Mouse (Mus musculus): Measurements from ENCODE around the gene Zbtb43.

Gene Zbtb43

DNA sequence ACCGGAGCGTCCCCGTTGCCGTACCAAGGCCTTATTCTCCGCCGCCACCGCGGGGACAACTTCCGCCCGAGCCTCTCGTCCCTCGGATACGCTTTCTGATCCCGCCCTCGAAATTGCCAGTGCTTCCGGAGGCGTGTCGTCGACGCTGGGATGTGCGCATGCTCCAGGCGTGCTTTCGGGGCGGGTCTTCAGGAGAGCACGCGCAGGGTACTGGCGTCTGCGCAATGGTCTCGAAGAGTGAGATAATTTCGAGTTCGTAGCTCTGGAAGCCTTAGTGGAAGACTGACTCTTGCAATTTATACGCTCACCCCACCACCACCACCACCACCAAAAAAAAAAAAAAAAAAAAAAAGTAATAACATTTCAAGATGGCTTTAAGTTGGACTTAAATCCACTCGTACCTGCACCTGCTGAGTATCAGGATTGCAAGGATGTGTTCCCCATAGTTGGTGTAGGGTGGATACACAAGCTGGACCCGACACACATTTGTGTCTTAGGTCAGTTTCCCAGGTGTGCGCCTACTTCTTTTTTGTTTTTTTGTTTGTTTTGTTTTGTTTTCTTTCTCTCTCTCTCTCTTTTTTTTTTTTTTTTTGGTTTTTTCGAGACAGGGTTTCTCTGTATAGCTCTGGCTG, at the start of gene Zbtb43:
Zbtb43 (minus strand) TSS at position 94 of the 632 bp plus-strand sequence.
- DNase-seq (ENCODE audit: low spot score in 2 of 2) = peak; percentile 94 to 96

DNA sequence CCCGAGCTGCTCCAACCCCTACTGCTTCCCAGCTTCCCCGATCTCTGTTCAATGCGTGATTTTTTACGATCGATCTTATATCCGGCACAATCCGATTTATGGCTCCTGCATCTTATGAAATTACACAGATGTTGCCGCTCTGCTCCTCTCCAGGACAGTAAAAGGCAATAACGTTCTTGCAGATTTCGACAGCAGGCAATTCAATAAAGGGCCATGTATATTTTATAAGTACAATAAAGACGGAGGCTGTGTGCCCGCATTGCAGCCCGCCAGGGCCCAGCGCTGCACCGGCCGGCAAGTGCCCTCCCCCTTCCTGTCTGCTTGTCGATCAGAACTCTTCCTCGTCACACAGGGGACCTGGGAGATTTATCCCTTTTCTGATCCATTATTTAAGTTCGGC, 47.5 kb upstream of the Zbtb43 start:
- no peak for DNase-seq (ENCODE audit: low spot score in 2 of 2)

DNA sequence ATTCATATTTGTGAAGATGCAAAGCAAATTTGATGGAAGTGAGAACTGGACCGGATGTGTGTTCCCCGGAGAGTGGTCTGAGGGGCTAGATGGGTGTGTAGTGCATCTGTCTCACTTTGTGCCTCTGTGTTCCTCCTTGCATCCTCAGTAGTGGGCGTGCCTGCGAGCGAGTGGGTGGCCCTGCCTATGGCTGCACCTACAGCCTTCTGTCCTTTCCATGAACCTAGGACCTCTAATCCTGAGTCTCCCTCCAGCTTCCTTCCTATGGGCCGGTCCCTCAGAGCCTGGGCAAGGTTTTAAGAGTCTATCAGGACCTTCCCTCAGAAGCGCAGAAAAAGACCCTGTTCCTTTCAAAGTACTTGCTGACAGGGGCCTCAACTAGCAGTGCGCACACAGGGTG, 47.1 kb upstream of the Zbtb43 start:
- DNase-seq (ENCODE audit: low spot score in 2 of 2) = no peak

DNA sequence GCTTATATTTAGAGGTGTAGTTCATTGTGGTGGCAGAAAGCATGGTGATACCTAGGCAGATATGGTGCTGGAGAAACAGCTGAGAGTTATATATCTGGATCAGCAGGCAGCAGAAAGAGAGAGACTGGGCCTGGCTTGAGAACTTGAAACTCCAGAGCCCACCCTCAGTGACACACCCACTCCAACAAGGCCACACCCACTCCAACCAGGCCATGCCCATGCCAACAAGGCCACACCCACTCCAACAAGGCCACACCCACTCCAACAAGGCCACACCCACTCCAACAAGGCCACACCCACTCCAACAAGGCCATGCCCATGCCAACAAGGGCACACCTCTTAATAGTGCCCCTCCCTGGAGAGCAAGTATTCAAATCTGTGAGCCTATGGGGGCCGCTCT, 42.4 kb upstream of the Zbtb43 start:
- DNase-seq (ENCODE audit: low spot score in 2 of 2) = no peak

GRCm38 (mm10) chr2:33502602-33503001, 34.2 kb upstream of the Zbtb43 start:
- no peak for DNase-seq (ENCODE audit: low spot score in 2 of 2)

- no peak for DNase-seq (ENCODE audit: low spot score in 2 of 2)
Measured at GRCm38 (mm10) chr2:33498280-33498679, 29.9 kb upstream of the Zbtb43 start.

DNA sequence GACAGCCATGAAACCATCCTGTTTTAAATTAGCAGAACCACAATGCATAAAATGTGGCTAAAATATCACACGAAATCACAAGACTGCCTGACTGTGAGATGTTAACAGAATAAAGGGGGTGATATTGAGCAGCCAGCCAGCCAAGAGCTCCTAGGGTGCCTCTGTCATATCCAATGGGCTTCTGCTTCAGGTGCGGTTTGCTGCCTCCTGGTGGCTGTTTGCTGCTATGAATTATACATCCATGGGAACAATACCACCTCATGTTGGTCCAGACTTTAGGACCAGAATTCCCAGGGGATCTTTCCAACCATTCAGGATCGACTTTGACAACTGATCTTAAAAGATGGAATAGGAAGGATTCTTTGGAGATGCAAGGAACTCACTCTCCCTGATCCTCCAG, 27.3 kb upstream of the Zbtb43 start:
- no peak for DNase-seq (ENCODE audit: low spot score in 2 of 2)

DNA sequence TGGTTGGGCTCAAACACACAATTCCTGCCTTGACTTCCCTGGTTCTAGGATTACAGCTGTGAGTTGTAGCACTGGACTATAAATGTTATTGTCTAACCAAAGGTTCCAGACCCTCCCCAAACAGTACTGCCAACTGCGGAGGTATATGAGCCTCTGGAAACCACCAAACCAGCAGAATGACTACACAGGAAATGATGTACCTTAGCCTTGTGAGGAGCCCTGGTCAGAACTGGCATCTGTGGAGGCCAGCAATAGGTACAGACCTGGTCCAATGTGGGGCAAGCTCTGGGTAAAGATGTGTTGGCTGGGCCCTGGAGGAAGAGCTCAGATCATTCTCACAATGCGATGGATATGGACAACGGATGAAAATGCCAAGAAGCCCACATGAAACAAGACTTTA, 23.7 kb upstream of the Zbtb43 start:
- no peak for DNase-seq (ENCODE audit: low spot score in 2 of 2)

- DNase-seq (ENCODE audit: low spot score in 2 of 2) = peak; percentile 36 to 41
Measured at GRCm38 (mm10) chr2:33489565-33489964, 21.2 kb upstream of the Zbtb43 start.

DNA sequence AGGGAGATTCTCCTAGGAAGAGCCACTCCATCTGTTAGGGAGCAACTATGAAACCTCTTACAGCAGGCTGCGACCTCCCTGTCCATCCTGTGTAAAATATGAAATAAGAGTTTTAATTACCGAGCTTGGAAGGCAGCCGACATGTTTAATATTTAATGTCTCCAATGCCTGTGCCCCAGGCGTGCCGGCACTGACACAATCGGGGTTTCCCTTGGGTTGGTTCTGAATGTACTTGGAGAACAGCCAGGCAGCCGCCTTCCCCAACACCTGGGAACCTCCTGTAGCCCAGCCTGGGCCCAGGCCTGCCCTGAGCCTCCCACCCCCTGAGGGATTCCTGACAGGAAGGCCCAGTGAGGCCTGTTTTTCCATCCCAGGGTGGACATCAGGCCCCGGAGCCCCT, 19.0 kb upstream of the Zbtb43 start:
- no peak for DNase-seq (ENCODE audit: low spot score in 2 of 2)

- peak; percentile 75 to 79 for DNase-seq (ENCODE audit: low spot score in 2 of 2)
Measured at GRCm38 (mm10) chr2:33486866-33487265, 18.5 kb upstream of the Zbtb43 start.

- DNase-seq (ENCODE audit: low spot score in 2 of 2) = no peak
Measured at GRCm38 (mm10) chr2:33477961-33478755, 9.8 kb upstream of the Zbtb43 start.

- peak in 1 of 2 experiments; percentile 86 for DNase-seq (ENCODE audit: low spot score in 2 of 2)
Measured at GRCm38 (mm10) chr2:33475961-33476360, 7.6 kb upstream of the Zbtb43 start.

DNA sequence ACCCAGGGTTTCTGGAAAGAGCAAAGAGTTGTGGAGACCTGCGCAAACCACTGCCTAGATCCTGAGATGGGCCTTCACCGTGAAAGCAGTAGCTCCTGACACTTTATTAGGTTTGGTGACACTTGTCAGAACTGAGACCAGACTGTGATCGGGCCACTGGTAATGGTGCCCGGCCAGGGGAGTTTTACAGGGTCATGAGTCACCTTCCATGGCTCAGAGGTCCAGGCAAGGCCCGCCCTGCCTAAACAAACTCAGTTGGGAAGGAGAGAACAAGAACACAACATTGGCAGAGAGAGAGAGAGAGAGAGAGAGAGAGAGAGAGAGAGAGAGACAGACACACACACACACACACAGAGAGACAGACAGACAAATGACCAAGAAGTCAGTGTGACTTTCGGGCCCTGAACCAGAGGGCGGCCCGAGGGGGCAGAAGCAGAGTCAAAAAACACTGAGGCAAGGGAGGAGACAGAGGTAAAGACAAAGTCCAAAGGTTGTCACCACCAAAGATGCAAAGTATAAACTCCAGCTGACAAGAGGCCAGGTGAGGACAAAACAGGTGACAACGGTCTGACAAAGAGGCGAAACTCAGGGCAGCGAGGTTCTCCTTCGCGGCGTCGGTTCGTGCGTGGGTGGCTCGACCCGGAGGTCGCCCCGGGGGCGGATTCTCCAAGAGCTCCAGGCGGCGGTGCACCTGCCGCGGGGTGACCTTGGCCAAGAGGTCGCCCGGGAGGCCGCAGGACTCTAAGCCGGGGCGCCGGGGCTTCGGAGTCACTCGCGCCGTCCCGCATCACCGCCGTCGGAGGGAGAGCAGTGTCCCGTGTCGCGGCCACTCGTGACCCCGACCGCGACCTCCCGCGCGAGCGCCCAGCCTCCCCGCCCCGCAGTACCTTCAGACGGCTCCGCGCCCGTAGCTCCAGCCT, 553 bp downstream of the Zbtb43 start:
- DNase-seq (ENCODE audit: low spot score in 2 of 2) = no peak

DNA sequence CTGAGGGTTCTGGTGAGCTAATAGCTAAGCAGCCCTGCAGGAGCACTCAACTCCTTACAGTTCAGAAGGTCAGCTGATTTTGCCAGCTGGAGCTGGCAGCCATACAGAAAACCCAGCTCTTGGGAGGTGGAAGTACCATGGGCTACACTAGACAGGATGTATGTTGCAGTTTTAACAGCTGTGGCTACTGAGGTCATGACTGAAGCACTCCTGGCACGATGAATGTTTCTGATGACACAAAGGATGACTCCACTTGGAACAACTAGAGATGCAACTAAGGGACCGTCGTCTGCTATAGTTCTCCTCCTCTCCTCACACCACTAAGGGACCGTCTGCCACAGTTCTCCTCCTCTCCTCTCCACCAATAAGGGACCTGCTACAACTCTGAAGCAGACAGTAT, 2.4 kb downstream of the Zbtb43 start:
- no peak for DNase-seq (ENCODE audit: low spot score in 2 of 2)

DNA sequence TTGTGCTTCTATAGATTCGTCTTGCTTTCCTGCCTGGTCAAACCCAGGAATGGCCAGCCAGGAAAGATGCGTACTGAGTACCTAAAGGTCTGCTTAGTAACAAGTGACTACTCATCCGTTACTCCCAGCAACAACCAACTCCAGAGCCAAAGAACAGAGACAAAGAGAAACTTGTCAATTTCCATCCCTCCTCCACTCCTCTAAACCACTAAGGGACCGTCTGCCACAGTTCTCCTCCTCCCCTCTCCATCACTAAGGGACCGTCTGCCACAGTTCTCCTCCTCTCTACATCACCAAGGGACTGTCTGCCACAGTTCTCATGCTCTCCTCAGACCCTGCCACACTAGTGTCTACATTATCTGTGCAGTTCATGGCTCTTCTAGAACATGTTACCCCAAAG, 3.1 kb downstream of the Zbtb43 start:
- DNase-seq (ENCODE audit: low spot score in 2 of 2) = no peak

DNA sequence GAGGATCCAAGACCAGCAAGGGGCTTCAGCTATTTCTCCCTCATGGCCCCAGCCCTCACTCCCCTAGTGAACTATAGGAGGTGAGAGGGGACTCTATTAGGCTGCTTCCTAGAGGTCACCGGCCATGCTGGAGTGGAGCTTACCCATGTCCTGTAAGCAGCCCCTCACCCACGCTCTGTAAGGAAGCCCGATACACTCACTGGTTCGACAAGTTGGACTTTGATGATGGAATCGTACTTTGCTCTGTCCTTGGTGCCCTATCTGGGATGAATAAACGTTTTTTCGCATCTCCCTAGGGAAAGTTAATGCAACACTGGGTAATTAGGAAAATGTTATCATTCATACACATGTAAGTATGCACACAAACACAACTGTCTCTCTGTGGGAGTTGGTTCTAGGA, 6.3 kb downstream of the Zbtb43 start:
- DNase-seq (ENCODE audit: low spot score in 2 of 2) = no peak

GRCm38 (mm10) chr2:33461066-33461465, 7.3 kb downstream of the Zbtb43 start:
- no peak for DNase-seq (ENCODE audit: low spot score in 2 of 2)

- DNase-seq (ENCODE audit: low spot score in 2 of 2) = no peak
Measured at GRCm38 (mm10) chr2:33459660-33460059, 8.7 kb downstream of the Zbtb43 start.

- no peak for DNase-seq (ENCODE audit: low spot score in 2 of 2)
Measured at GRCm38 (mm10) chr2:33456696-33457095, 11.7 kb downstream of the Zbtb43 start.

- no peak for DNase-seq (ENCODE audit: low spot score in 2 of 2)
Measured at GRCm38 (mm10) chr2:33456242-33456641, 12.1 kb downstream of the Zbtb43 start.

DNA sequence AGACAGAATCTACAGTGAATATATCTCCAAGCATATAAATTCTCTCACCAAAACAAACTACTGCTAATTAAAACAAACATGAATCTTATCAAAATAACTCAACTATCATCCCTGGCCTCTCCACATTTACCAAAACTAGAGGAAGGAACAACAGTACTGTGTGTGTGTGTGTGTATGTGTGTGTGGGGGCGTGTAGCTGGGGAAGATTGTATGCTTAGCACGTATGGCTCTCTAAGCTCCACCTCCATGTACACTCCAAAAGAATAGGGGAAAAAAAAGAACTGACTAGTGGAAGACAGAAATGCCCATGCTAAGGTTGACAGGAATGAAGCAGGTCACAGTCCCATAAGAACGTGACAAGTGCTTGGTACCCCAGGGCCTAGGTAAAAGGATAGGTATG, 13.0 kb downstream of the Zbtb43 start:
- no peak for DNase-seq (ENCODE audit: low spot score in 2 of 2)
